Mouse (Mus musculus) CD4-positive, CD25-positive, alpha-beta regulatory T cell, adult 9 weeks (primary cell): Measurements from ENCODE around the gene Wdr92. TPM values are rescaled to one million over a fixed set of nuclear protein-coding genes. Genes with fewer than 3 reads are reported as not detected.

Experiments
- polyA plus RNA-seq: library from polyadenylated mRNA; unstranded; fragments of 100-300 nt; shearing (Covaris generic); gene quantifications from one replicate; pipeline ENCODE4 v1.2.1, GENCODE M21; 2017

Gene Wdr92
- polyA plus RNA-seq = 35.7 TPM

GRCm38 (mm10) chr11:17181807-17182206 is at the start of gene Wdr92:
Gene Wdr92 (plus strand): TSS chr11:17182107.

GRCm38 (mm10) chr11:17158858-17159737 is 22.8 kb upstream of the Wdr92 start, which contains the start of gene Ppp3r1:
Gene Ppp3r1 (plus strand): TSS chr11:17159263.

GRCm38 (mm10) chr11:17211258-17212140 is 29.6 kb downstream of the Wdr92 start, which contains the start of gene Pno1:
Gene Pno1 (minus strand): TSS chr11:17211568.

GRCm38 (mm10) chr11:17257443-17257842 is 75.5 kb downstream of the Wdr92 start, which contains the start of gene C1d:
Gene C1d (plus strand): TSS chr11:17257579.

Other genes starting within 250 kb of the Wdr92 start
- 0.67 TPM for gene Fbxo48, start 230.7 kb upstream of the Wdr92 start, polyA plus RNA-seq
- 10.0 TPM for gene Cnrip1, start 130.5 kb upstream of the Wdr92 start, polyA plus RNA-seq
- 4.2 TPM for gene Plek, start 129.7 kb upstream of the Wdr92 start, polyA plus RNA-seq
- 23.9 TPM for gene Ppp3r1, start 22.8 kb upstream of the Wdr92 start, polyA plus RNA-seq
- 43.9 TPM for gene Pno1, start 29.5 kb downstream of the Wdr92 start, polyA plus RNA-seq
- gene C1d, start 75.5 kb downstream of the Wdr92 start, polyA plus RNA-seq = 68.8 TPM